Mouse (Mus musculus) frontal cortex, adult 2 months (tissue): Measurements from ENCODE around the gene P2rx7. TPM values are rescaled to one million over a fixed set of nuclear protein-coding genes. Genes with fewer than 3 reads are reported as not detected.
A peak's percentile ranks its signal among the peaks of the same experiment; 100 is the strongest.

ENCODE experiments used
- DNase-seq, 2 experiments: peaks; one replicate each; pipeline ENCODE4 v3.0.0; 2022; ENCODE audit warnings: low spot score in 1 of 2; ENCODE audit errors: extremely low spot score in 1 of 2
- polyA plus RNA-seq: library from polyadenylated mRNA; depleted of rRNA; stranded (reverse); fragments of >200 nt; gene quantifications from 2 replicates; pipeline ENCODE4 v1.2.3, GENCODE M21; 2012; rRNA removed

Gene P2rx7
- polyA plus RNA-seq, result 14.3 and 16.3 TPM in 2 replicates

DNA sequence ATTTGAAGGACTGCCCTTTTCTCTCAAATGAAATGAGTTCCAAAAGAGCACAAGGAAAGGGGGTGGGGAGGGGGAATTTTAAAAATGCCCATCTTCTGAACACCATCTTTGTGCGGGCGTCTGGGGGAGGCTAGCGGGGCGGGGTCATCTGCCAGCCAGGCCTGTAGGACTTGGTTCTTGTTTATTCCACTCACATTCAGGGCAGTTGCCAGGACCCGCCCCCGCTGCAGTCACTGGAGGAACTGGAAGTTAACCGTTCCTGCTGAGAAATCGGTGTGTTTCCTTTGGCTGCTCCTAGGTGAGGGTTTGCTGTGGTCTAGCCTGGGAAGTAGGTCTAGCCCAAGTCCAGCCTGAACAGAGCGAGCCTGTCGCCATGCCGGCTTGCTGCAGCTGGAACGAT, at the start of gene P2rx7:
Gene P2rx7 (plus strand): TSS at position 211 of the 400 bp plus-strand sequence.
- peak; percentile 46 to 69 for DNase-seq

DNA sequence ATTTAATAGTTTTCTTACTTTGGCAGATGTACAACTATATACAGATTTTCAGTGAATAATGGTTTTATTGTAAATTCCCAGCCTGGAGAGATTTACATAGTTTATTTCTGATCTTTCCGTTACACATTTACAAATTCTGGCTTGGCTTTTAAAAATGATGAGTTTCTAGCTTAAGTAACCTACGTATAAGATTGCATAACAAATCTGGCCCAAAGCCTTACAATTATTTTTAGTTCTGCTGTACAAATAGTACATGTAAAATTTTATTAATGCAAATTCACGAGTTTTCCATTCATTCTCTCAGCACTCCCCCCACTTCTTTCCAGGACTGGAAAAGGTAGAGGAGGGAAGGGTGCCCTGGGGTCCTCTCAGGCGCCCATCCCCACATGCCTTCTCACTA, 48.2 kb upstream of the P2rx7 start:
- no peak for DNase-seq

DNA sequence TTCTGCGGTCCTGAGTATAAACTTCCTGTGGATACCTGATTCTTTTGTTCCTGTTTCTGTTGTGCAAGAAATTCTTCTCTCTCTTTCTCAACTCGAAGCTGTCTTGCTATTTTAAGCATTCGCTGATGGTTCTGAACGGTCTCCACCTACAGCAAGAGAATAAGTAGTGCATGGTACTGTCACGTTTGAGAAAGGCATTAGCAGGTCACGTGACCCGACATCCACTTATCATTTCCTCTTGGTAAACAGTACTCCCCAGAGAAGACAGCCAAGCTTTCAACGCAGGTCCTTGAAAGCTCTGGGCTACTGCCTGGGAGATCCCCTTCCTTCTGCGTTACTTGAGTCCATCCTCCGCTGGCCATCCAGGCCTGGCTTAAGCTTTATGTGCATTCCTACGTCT, 41.5 kb upstream of the P2rx7 start:
- no peak for DNase-seq

DNA sequence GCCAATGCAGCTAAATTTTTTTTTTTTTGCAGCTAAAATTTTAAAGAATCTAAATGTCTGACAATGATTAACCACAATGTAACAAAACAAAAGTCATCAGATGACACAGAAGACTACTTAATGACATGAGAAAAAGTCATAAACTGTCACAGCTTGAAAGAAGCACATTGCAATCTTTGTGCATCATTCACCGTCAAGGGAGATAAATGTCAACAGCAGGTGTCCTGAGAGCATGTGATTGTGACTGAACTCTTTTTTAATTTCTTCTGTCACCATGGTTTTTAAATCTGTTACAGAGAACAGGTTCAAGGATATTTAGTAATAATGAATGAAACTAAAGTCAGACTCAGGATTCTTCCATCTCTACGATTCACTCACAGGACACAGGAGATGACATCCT, 38.8 kb upstream of the P2rx7 start:
- DNase-seq, result no peak

DNA sequence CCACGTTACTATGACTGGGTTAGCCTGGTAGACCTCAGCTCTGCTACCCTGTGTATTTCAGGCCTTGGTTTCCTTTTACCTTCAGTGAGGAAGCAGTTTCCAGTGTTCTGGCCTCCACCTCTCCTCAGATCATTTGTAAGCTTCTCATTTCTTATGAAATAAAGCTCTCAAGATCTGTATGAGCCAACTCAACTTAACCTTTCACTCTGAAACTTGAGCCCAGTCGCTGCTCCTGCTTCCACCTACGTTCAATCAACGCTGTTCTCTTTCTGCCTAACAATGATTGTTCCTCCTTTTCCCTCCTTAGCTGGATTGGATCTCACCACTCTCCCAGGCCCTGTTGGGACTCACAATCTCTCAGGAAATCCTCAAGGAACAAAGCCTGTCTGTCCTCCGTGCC, 32.1 kb upstream of the P2rx7 start:
- DNase-seq, result no peak

GRCm38 (mm10) chr5:122613908-122614732, 29.6 kb upstream of the P2rx7 start, which contains the start of gene Ift81:
TSS of gene Ift81 (minus strand) at chr5:122614518.
- DNase-seq, result peak; percentile 90 to 98

- no peak for DNase-seq
Observed at GRCm38 (mm10) chr5:122617718-122618117, 26.0 kb upstream of the P2rx7 start.

GRCm38 (mm10) chr5:122619686-122620296, 23.9 kb upstream of the P2rx7 start:
- peak in 1 of 2 experiments; percentile 46 for DNase-seq

GRCm38 (mm10) chr5:122621376-122621886, 22.3 kb upstream of the P2rx7 start:
- DNase-seq, result no peak

- no peak for DNase-seq
Observed at GRCm38 (mm10) chr5:122622526-122622925, 21.2 kb upstream of the P2rx7 start.

DNA sequence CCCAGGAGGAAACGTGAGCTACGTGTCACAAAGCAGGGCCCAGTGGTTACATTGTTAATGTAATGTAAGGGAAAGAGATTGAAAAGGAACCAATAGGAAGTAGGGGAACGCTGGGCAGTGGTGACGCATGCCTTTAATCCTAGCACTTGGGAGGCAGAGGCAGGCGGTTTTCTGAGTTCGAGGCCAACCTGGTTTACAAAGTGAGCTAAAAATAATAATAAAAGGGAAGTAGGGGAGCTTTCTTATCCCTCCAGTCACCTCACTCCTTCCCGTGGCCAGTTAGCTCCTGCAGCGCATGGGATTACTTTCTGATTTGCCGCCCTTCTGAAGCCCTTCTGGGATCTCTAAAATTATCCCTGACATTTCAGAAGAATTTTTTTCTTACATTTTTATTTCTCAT, 19.9 kb upstream of the P2rx7 start:
- DNase-seq, result no peak

- DNase-seq, result no peak
Observed at GRCm38 (mm10) chr5:122624952-122625479, 18.7 kb upstream of the P2rx7 start.

GRCm38 (mm10) chr5:122625565-122626252, 18.0 kb upstream of the P2rx7 start:
- DNase-seq, result no peak

GRCm38 (mm10) chr5:122627243-122627642, 16.5 kb upstream of the P2rx7 start:
- peak; percentile 74 to 97 for DNase-seq

GRCm38 (mm10) chr5:122635228-122635627, 8.5 kb upstream of the P2rx7 start:
- DNase-seq, result no peak

DNA sequence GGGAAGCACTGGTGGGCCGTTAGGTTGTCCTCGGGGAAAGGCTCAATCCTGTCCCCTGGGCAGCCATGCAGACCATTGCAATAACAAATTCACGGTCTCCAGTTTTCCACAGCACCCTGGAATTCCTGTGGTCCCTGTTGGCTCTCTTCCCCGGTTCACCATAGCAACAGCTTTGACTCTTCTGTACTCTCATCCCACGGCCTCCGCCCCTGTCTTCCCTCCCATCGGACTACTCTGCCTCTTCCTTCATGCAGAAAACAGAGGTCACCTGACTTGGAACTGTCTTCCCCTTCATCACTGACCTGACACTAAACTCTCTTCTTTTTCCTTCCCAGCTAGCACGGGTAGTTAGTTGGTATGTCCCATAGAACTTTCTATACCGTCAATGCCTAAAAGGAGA, 7.4 kb upstream of the P2rx7 start:
- DNase-seq, result no peak

GRCm38 (mm10) chr5:122636958-122637357, 6.8 kb upstream of the P2rx7 start:
- no peak for DNase-seq

GRCm38 (mm10) chr5:122638296-122638695, 5.4 kb upstream of the P2rx7 start:
- DNase-seq, result no peak

- DNase-seq, result no peak
Observed at GRCm38 (mm10) chr5:122639517-122639916, 4.2 kb upstream of the P2rx7 start.

DNA sequence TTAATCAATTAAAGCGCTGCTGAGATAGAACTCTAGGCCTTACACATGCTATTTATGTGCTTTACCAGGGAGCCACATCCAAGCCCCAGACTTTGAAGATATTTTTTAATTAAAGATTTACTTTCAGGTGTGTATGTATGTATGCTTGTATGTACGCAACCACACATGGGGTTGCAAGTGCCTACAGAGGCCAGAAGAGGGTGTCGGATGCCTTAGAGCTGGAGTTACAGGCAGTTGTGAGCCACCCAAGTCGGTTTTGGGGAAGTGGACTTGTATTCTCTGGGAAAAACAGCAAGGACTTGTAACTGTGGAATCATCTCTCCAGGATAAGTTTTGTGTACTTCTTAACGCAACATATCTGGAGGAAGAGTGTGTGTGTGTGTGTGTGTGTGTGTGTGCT, 3.7 kb upstream of the P2rx7 start:
- DNase-seq, result no peak

DNA sequence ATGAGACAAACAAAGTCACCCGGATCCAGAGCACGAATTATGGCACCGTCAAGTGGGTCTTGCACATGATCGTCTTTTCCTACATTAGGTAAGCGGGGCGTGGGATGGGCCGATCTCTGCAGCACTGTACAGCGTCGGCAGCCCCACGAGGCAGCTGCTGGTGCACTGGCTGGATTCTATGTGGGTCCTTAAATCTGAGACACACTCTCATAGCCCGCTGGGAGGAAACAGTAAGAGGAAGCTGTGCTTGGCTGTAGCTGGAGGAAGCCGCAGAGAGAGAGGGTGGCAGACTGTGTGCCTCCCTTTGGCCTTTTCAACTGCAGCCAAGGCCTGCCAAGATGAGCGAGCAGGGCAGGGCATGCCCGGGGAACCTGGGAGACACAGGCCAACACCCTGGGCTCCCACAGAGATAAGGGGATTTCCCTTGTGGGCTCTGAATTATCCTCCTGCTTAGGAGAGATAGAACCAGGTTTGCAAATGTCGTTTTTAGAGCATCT, 448 bp downstream of the P2rx7 start:
- DNase-seq, result no peak
